Mouse (Mus musculus) kidney, adult 9 months (tissue): ENCODE data around the gene Slc25a19.
A peak's percentile ranks its signal among the peaks of the same experiment; 100 is the strongest.
"Not testable (repeated sequence)": the region's sequence is repeated elsewhere in the genome, so short reads cannot be mapped to it uniquely, and the experiment has no call there.

Source experiments
- DNase-seq: peaks from one replicate; pipeline ENCODE4 v3.0.0; 2022

Gene Slc25a19

DNA sequence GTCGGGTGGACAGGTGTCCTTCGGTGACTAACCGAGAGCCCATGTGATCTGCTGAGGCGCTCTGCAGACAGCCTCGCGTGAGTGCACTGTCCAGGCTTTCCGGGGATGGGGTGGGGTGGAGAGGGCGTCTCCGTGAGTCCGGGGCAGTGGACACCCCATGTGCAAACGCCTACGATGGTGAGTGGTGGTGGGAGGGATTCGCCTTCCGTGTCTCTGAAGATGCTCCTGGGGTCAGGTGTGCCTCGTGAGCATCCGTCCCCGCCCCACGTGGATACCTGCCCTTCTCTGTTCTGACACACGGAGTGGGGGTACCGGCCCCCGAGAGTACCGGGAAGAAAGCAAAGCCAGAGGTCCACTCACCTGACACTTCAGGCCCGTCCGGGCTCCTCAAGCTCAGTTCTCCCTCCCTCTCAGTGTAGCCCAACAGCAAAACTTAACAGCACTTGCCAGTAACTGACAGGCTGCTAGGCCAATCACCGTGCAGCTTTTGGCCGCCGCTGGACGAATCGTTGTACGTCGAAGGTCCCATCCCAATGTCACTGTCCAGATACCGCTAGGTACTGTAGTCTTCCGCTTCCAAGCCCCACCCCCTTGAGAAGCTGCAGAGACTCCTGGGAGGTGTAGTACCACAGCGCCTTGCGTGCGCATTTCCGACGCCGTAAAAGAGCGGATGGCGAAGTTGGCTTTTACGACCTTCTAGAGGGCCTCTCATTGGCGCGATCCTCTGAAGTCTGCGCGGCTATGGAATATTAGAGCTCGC, at the start of gene Slc25a19:
Slc25a19 (minus strand) TSS at position 591 of the 760 bp plus-strand sequence.
- DNase-seq, result peak; percentile 100

DNA sequence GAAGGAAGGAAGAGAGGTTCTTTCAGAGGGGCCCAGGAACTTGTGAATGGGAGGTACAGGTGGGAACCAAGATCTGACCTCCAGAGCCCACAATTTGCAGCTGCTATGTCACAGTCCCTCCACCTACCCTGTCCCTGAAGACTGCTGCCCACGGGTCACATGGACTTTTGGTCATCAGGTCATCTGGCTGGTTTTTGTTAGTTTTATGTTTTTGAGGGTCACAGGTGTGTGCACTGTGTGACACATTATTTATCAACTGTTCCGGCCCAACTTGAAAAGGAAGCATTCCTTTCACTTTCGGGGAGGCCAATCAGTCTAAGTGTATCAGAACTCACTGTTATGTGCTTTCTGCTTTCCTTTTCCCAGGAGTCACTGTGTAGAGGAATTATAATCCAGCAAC, 49.4 kb upstream of the Slc25a19 start:
- DNase-seq, result no peak

DNA sequence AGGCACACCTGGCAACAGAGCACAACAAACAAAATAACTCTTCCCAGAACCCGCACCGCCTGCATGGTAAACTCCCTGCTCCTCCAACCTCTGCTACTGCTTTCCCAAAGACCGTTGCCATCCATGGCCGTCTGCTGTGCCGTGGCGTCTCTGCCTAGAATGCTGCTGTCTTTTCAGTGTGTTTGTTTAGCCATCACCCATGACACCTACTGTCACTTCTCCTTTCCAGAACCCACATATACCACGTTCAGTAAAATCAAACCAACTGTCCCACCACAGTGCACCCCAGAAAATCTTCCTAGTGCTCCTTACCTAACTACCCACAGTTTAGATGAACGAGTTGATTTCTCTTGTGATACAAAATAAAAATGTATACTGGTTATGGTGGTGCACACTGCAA, 48.6 kb upstream of the Slc25a19 start:
- no peak for DNase-seq

DNA sequence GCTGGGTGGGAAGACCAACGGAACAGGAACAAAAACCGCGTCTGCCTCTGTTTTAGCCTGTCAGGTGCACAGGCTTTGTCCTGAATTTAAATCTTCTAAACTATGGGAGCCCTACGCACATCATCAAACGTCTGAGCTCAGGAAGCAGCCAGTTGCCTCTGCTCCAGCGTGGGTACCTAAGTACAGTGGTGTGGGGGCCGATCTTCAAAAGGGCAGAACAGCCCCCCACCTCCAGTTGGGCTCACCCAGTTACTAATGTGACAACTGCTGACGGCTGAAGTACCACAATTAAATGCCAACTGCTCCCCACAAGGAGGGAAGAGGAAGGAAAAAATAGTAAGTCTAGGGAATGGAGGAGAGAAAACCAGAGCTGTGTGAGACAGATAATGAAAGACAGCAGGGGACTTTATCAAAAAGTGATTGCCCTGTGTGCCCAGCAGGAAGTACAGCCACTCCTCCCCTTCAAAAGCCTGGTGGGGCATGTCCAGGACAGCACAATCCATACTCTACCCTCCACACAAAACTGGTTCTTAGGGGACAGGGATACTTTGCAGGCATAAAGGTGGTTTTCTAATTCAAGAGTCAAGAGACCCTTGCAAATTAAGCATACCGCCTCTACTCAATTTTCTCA, 46.3 kb upstream of the Slc25a19 start:
- DNase-seq, result no peak

DNA sequence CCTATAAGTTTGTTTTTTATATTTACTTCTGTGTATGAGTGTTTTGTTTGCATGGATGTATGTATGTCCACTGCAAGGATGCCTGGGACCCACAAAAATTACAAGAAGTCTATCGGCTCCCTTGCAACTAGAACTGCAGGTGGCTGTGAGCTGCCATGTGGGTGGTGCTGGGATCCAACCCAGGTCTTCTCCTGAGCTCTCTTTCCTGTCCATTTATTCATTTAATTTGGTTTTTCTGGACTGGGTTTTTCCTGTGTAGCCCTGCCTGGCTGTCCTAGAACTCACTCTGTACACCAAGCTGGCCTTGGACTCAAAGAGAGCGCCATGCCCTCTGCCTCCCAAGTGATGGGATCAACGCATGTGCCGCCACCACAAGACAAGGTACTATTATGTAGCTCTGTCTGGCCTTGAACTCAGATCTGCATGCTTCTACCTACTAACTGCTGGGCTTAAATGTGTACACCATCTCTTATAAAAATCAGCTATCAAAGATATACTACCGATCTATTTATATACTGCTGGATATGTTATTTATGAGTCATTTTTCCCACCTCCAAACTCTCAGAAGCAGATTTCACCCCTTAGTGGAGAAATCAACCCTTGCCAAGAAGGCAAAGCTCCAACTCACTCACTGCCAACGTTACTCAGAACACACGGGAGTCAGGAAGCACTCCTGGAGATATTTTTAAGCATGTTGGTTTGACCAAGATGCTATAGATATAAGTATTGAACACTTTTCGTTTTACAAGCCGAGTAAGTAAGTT, 45.6 kb upstream of the Slc25a19 start:
- DNase-seq, result no peak

DNA sequence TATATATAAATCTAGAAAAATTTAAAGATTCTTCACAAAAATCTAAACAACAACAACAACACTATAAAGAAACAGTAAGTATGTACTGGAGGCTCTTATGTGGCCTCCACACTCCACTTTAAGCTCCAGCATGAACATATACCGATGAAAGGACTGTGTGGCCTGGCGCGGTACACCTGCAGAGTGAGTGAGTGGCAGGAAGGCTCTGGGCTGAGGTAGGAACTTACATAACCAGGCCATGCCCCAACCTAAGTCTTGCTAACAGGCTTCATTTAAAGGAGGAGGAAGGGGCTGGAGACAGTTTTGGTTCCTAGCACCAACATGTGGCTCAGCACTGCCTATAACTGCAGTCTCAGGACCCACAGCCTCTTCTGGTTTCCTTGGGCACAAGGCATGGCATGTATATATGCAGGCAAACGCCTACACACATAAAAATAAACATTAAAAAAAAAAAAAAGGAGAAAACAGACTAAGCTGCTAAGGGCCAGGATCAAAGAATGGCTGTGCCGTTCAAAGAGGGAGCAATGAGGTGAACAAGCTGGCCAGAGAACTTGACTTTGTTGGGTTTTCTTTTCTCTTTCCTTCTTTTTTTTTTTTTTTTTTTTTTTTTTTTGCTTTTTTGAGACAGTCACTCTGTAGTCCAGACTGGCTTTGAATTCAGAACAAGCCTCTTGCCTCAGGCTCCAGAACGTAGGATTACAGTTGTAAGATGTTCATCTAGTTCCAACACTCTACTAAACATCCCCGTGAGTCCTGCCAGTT, 44.3 kb upstream of the Slc25a19 start:
- DNase-seq, result no peak

DNA sequence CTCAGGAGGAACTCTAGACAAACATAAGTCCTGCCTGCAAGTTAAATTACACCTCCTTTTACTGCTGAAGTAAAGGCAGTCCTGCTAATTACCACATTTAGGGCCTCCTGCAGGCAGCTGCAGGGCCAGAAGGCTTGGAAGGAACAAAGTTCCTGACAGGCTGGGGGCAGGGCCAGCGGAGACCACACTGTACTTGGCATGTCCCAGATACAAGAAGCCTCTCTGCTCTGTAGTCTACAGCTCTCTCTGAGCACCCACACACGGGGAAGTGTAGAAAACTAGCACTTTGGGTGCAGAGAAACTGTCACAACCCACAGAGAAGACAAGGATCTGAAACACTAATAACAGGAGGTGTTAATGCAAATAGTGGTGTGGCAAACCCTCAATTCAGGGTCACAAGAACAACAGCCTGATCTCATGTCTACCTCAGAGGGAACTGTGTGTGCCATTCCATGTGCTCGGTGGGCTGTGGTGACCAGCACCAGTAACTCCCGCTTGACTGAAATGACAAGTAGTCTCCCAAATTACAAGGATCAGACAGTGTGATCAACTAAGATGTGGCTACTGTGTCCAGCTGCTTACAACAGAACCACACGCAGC, 42.5 kb upstream of the Slc25a19 start:
- peak; percentile 68 for DNase-seq

DNA sequence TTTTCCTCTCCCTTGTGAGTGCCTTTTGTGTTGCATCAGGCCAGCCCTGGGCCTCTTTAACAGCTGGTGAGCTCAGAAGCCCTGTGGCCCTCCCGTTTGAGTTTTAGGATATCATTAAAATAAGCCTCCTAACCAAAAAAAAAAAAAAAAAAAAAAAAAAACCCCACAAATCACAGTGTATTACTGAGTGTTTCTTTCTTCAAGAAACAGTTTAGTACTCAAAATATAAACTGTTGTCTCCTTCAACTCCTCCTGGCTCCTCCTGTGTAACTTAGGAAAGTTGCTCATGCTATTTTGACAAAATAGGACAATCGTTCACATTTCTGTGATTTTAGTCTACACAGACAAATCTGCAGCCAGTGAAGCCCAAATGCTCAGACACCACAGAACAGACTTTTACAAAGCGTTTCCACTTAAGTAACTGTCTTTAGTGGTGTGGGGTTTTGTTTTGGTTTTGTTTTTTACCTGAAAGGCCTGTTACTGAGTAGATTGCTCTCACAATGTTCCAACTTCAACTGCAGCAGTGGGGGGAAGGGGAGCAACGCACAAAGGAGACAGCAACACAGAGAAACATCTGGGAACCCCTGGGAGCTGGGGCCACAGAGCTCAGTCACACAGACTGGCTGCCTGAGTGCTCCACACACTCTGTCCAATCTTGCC, 35.7 kb upstream of the Slc25a19 start:
- no peak for DNase-seq

DNA sequence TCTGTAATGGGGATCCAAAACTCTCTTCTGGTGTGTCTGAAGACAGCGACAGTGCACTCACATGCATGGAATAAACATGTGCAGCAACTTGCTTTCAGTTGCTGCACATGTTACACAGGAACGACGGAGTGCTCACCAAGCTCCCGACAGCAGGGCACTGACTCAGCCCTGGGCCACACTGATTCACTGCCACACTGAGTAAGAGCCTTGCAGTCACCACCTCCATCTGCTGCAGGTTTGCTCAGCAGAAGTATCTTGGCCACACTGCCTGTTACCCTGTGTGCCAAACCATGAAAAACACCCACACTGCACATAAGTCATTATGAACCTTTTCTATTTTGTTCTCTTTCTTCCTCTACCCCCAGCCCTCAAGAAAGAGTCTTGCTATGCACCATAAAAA, 32.3 kb upstream of the Slc25a19 start:
- no peak for DNase-seq

DNA sequence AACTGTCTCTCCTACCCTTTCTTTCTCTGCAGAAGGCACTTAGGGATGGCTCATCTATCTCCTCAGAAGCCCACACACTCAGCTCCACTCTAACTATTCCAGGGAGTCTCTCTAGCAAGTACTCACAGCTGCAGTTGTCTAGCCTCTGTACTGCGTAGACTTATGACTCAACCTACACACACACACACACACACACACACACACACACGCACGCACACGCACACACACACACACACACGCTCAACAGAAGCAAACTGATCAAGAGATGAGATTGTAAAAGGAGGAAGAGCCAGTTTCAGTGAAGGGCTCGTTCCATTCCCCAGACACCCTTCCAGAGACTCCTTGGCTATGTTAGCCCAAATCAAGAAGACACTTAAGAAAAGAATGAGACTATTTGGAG, 30.4 kb upstream of the Slc25a19 start:
- no peak for DNase-seq

DNA sequence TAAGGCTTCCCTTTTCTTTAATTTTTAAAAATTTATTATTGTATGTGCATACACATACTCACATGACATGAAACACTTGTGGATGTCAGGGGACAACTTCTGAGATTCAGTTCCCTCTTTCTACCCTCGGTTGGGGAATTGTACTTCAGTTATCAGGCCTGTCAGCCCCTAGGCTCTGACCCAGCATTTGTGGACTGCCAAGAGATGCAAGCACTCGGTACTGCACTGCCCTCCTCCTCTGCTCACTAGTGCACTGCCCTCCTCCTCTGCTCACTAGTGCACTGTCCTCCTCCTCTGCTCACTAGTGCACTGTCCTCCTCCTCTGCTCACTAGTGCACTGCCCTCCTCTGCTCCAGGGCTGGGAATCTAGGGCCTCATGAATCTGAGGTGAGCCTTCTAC, 26.0 kb upstream of the Slc25a19 start:
- DNase-seq, result no peak

DNA sequence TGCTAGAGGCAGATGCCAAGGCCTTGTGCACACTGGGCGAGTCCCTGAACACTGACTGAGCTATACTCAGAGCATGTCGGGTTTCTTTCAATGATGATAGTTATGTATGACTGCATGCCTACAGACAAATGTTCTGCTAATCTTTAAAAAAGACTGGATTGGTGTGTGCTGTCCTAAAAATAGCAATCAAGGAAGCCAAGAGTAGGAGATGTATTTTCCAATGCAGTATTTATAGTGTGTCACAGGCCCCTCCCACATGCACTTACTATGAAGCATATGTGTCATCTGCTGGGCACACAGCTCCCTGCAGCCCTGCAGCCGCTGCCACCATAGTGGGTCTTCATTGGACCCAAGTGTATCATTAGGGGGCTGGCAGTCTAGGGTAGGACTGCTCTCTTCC, 25.1 kb upstream of the Slc25a19 start:
- no peak for DNase-seq

DNA sequence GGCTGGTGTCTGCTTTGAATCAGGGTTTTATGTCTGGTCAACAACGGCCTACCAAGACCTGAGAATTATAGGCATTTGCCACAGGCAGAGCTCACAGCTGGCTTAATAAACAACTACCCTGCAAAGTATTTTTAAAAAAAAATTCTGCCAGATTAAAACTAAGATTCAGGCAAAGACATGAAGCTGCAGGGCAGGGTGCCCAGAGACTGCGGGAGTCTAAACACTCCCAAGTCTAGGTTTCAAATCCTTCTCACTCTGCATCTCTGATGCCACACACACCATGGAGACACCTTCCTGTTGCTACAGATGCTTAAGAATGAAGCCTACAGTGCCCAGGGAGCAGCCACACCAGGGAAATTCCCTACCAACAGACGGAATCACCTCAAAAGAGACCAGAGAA, 23.6 kb upstream of the Slc25a19 start:
- no peak for DNase-seq

DNA sequence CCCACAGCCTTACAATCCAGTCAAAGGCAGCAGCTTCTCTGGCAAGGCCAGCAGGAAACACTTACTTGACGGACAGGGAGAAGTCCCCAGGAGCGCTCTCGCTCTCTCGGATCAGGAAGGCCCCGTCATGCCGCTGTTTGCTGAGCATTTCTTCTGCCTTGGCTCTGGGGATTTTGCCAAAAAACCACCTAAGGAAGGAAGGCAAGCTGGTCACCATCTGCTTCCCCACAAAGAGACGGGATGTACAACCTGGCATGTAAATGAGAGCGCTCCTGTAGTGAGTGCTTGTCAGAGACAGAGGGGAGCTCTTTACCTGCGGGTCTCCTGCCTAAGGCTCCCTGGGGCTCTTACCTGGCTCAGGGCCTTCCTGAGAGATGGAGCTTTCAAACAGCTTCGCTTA, 21.6 kb upstream of the Slc25a19 start:
- peak; percentile 44 for DNase-seq

DNA sequence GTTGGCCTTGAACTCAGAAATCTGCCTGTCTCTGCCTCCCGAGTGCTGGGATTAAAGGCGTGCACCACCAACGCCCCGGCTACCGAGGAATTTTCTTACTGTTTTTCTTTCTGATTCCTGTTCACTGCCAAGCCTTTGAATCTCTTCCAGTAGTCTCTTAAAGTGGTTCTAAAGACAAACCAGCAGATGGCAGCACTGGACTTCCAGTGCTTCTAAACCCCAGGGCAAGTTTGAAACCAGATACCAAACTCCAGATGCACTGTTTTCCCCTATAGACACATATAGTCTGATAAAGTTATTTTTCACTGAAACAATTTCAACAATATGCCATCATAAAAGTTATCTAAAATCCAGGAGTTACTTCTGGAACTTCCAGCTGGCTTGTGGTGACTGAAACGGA, 19.4 kb upstream of the Slc25a19 start:
- DNase-seq, result peak; percentile 75

DNA sequence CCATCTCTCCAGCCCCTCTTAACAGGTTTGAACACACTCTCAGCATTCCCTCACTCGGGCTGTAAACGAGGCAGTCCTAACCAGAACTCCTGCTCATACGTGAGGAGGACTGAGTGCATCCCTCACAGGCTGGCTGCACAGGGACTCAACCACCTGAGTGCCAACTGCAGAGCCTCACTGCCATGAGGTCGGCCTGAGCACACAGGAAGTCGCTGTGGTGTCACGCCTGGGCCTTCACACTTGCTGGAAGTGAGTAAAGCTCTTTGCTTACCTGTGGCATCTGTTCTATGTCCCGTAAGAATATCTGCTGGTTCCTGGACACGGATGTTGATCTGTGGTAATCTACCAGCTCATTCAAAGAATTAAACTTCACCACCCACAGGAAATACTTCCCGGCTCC, 18.3 kb upstream of the Slc25a19 start:
- no peak for DNase-seq

DNA sequence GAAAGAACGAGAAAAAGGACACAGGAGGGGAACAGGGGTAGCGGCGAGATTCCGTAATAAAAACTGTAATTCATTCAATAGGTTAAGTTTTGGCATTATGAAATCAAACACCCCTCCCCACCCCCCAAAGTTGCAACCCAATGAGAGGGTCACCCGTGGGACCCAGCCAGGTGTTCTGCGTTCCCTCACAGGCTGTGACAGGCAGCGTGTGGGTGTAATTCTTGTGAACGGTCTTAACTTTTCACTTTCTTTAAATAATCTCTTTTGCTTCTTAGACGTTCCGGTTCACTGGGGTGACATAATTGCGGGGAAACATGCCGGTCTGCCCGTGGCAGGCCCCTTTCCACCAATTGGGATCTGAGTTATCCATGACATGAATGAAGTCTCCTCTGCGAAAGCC, 17.4 kb upstream of the Slc25a19 start:
- DNase-seq, result not testable (repeated sequence)

DNA sequence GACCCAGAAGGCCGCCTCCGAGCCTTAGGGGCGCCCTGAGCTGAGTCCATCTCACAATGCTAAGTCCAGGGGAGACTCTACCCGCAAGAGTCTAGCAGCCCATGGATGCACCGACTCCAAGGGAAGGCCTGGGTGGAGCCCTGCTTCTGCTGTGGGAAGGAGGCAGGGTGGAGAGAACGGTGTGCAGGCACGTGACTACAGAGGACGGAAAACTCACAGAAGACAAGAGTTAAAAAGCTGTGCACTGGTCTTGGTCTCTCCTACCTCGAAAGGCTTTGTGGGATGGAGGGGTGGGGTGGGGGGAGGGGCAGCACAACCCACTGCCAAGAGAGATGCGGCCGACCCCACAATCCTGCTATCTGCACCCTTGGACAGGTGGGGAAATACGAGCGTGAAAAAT, 16.2 kb upstream of the Slc25a19 start:
- no peak for DNase-seq

DNA sequence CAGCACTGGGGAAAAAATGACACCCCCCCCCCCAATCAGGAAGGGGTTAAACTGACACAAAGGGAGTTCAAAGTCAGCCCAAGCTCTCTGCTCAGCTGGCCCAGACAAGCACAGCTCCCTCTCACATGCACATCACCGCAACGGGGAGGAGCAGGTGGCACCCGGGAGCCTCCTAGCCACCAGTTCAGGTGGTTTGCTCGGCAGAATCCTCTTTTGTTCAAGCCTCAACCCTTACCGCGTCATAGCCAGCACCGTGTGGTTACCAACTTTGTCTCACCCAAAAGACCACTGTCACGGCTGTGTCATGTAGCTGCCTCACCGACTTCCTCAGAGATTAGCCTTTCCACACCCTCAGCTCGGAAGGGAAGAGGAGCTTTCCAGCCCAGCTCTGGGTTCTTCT, 15.2 kb upstream of the Slc25a19 start:
- no peak for DNase-seq

DNA sequence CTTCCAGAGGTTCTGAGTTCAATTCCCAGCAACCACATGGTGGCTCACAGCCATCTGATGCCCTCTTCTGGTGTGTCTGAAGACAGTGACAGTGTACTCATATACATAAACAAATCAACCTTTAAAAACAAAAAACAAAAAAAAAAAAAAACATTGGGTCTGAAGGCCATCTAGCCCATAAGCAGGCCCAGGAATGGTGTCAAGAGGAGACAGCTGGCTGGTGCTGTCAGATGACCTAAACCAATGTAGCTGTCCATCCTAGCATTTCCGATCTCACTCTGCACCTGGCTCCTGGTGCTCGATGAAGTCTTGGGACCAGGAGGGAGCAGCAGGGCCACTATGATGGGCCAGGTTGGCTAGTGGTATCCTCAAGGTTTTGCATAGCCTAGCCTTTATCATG, 14.6 kb upstream of the Slc25a19 start:
- no peak for DNase-seq

DNA sequence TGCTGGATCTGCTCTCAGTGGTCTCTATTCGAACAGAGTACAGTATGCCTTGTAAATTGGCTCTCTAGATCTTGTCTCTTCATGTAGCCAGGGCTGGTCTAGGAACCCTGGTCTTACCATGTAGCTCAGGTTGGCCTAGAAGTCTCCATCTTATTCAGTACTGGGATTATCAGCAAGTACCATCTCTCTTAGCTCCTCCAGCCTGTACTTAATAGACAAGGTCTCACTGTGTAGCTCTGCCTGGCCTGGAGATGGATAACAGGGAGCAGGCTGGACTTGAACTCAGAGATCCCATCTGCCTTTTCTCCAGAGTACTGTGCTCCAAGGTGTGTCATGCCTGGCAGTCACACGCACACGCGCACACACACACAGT, 13.6 kb upstream of the Slc25a19 start:
- DNase-seq, result no peak

DNA sequence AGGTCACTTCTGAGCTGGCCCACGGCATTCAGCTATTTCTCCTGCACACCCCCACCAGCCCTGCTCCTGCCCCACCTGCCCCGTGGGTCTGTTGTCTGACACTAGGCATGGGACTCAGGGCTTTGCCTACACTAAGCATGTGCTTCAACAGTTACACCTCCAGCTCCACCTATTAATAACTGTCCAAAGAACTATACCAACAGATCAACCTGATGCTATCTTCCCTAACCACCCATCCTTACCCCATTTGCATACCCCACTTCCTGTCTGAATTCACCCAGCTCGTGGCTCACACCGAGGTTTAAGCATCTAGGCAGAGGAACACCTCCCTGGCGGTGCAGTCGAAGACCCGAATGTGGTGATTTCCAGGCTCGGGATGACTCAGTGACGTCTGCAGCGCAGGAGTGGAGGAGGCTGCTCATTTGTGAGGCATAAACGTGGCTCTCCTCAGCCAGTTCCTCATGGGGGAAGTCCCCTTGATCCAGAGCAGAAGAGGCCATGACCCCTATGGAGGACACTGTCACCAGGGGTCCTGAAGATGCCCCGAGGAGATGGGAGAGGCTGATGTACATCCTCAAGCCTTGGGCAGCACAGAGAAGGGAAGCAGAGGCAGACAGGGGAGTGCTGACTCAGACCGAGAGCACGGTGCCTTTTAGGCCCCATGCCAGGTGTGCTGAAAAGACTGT, 13.0 kb upstream of the Slc25a19 start:
- DNase-seq, result no peak
